Mouse (Mus musculus) CD4-positive, CD25-positive, alpha-beta regulatory T cell, adult 4 months (primary cell): ENCODE results near the gene Clvs2. TPM values are rescaled to one million over a fixed set of nuclear protein-coding genes. Genes with fewer than 3 reads are reported as not detected.

Experiments used
- ATAC-seq: one replicate; pipeline ENCODE4 v1.8.0; 2017
- polyA plus RNA-seq, 2 experiments: library from polyadenylated mRNA; unstranded; fragments of 100-300 nt; shearing (Covaris generic); gene quantifications; one replicate each; pipeline ENCODE4 v1.2.1; 2017

The Clvs2 gene
- not detected for polyA plus RNA-seq

DNA sequence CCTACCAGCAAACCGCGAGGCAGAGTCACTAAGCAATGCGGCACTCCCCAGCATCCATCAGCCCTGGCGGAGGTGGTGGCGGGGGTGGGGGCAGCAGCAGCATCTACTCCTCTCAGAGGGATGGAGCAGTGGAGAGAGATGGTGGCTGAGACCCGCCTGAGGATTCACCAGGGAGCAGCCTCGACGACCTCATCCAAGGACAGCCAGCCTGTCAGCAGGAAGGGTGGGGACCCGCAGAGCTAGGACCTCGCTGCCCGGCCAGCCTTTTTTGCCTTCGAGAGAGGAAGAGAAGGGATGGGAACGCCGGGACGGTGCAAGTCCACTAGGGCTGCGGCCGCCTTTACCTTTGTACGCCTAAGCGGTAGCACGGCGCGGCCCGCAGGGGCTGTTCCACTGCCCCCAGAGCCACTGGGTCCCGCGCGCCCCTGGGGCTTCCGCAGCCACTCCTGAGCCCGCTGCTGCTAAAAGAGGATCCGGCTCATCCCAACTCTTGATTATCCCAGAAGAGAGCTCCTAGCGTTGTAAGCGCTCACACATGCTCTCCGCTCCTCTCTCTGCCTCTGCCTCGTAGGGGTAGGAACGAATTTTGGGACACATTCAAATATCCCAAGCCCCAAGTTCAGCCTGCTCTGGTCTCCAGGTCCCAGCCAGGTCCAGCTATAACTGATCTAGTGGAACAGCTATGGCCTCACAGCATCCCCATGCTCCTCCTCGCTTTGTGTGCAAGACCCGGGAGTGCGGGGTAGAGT, at the start of gene Clvs2:
Gene Clvs2, minus strand, starts transcription at position 639 of the 749 bp plus-strand sequence.
- no peak for ATAC-seq

DNA sequence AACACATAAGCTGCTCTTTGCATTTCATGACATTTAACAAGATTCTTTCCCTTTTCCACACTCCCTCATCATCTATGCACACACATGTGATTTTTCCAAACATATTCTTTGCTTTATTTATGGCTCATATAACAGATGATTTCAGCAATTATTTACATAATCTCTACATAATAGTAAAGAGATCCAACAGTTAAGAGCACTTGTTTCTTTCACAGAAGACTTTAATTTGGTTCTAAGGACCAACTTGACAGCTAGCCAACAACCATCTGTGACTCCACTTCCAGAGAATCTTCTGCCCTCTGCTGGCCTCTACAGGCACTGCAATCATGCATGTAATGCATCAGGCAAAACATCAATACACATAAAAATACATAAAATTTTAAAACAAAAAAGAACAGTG, 28.6 kb upstream of the Clvs2 start:
- ATAC-seq = no peak

GRCm38 (mm10) chr10:33623577-33623991, 985 bp downstream of the Clvs2 start:
- no peak for ATAC-seq

DNA sequence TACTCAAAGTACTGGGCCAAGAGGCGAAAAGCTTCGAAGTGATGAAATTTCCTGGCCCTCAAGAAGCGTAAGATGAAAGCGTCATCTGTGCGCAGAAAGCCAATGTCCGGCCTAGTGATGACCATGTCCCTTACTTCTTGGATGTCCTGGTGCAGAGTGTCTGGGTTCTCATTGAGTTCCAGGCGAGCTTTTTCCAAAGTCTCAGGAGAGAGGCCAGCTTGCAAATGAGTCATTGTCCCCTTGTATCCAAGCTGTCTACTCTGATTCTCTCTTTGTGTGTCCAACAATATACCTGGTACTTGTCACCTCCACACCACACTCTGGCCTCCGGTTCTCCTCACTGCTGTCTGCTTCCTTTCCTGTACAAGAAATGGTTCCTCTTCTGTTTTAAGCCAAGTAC, 1.9 kb downstream of the Clvs2 start:
- ATAC-seq = no peak

GRCm38 (mm10) chr10:33616207-33616606, 8.4 kb downstream of the Clvs2 start:
- no peak for ATAC-seq

DNA sequence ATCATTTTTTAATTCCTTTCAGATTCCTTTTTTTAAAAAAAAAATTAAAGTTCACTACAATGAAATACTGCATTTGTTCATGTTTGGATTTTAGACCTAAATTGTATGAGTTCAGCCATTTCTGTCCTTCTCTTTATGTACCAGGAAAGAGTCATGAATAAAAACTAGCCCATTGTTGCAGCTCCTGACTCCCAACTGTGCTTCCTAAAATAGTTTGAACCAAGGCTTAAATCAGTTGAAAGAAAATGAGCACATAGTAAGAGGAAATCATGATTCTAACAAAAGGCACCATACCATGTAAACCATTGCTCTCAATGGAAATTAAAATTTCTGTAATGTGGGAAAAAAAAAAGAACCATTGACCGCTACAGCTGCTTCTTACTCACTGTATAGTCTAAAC, 11.4 kb downstream of the Clvs2 start:
- ATAC-seq = no peak

GRCm38 (mm10) chr10:33592732-33593131, 31.8 kb downstream of the Clvs2 start:
- no peak for ATAC-seq

- ATAC-seq = no peak
Observed at GRCm38 (mm10) chr10:33588800-33589199, 35.8 kb downstream of the Clvs2 start.

- ATAC-seq = no peak
Observed at GRCm38 (mm10) chr10:33587118-33587517, 37.5 kb downstream of the Clvs2 start.

GRCm38 (mm10) chr10:33558081-33558480, 66.5 kb downstream of the Clvs2 start:
- no peak for ATAC-seq

- ATAC-seq = no peak
Observed at GRCm38 (mm10) chr10:33540331-33540730, 84.2 kb downstream of the Clvs2 start.

Other genes with a start within 250 kb of the Clvs2 start
- gene Sult3a2, start 161.9 kb upstream of the Clvs2 start, polyA plus RNA-seq = not detected
- not detected for gene Sult3a1, start 233.0 kb upstream of the Clvs2 start, polyA plus RNA-seq